Mouse (Mus musculus) MEL (cell line): Measurements from ENCODE around the gene Tigd4. TPM values are rescaled to one million over a fixed set of nuclear protein-coding genes. Genes with fewer than 3 reads are reported as not detected.

Experiments
- DNase-seq: peaks from one replicate; pipeline ENCODE4 v3.0.0; 2011; ENCODE audit warnings: low read depth, low spot score
- H3K27ac ChIP-seq: 2 replicates; pipeline ENCODE4 v1.5.1; 2012; ENCODE audit warnings: low read depth, mild to moderate bottlenecking, control low read depth, low read length, moderate library complexity; ENCODE audit not compliant: control insufficient read depth
- H3K27me3 ChIP-seq, 2 experiments: fragments of 150-350 bp in 1 of 2; sonication (generic) in 1 of 2; 2 replicates each; pipeline ENCODE4 v1.6.1; 2012; ENCODE audit warnings: low read length in 2 of 2, mild to moderate bottlenecking in 2 of 2, improper control_type of control experiment in 1 of 2, moderate library complexity in 1 of 2; ENCODE audit not compliant: insufficient read depth in 2 of 2, control insufficient read depth in 1 of 2
- H3K36me3 ChIP-seq, 2 experiments: 2 replicates each; pipeline ENCODE4 v1.6.1; 2012 to 2014; ENCODE audit warnings: low read length in 2 of 2, improper control_type of control experiment in 1 of 2, inconsistent platforms in 1 of 2, mild to moderate bottlenecking in 1 of 2; ENCODE audit not compliant: insufficient read depth in 2 of 2, control insufficient read depth in 1 of 2
- H3K4me1 ChIP-seq, 2 experiments: fragments of 150-350 bp in 1 of 2; sonication (generic) in 1 of 2; 2 replicates each; pipeline ENCODE4 v1.6.1; 2012; ENCODE audit warnings: low read length in 2 of 2, improper control_type of control experiment in 1 of 2, mild to moderate bottlenecking in 1 of 2; ENCODE audit not compliant: insufficient read depth in 2 of 2, control insufficient read depth in 1 of 2
- H3K4me3 ChIP-seq, 2 experiments: fragments of 150-350 bp in 1 of 2; sonication (generic) in 1 of 2; 2 replicates each; pipeline ENCODE4 v1.5.1; 2012; ENCODE audit warnings: low read depth in 2 of 2, low read length in 2 of 2, mild to moderate bottlenecking in 2 of 2, moderate library complexity in 2 of 2, control low read depth in 1 of 2, improper control_type of control experiment in 1 of 2; ENCODE audit not compliant: control insufficient read depth in 1 of 2, insufficient read depth in 1 of 2
- H3K79me2 ChIP-seq: 2 replicates; pipeline ENCODE4 v1.6.1; 2012; ENCODE audit warnings: mild to moderate bottlenecking, low read length, moderate library complexity; ENCODE audit not compliant: control insufficient read depth, poor library complexity, insufficient read depth
- H3K9ac ChIP-seq: 2 replicates; pipeline ENCODE4 v1.6.1; 2012; ENCODE audit warnings: low read depth, mild to moderate bottlenecking, control low read depth, low read length, moderate library complexity; ENCODE audit not compliant: control insufficient read depth, poor library complexity, severe bottlenecking
- H3K9me3 ChIP-seq: fragments of 150-350 bp; sonication (generic); replicated peaks from 2 replicates; pipeline ENCODE4 v1.6.1; 2012; ENCODE audit warnings: mild to moderate bottlenecking, low read length, improper control_type of control experiment, moderate library complexity; ENCODE audit not compliant: insufficient read depth
- BHLHE40 ChIP-seq: IDR thresholded peaks from 2 replicates; pipeline ENCODE4 v1.6.1; 2012; ENCODE audit warnings: low read depth, mild to moderate bottlenecking, inconsistent platforms, low read length, improper control_type of control experiment, borderline replicate concordance
- CHD1 ChIP-seq: IDR thresholded peaks from 2 replicates; pipeline ENCODE4 v1.6.1; 2012; ENCODE audit warnings: low read depth, mild to moderate bottlenecking, inconsistent platforms, low read length, improper control_type of control experiment
- E2F4 ChIP-seq: IDR thresholded peaks from 2 replicates; pipeline ENCODE4 v1.6.1; 2011; ENCODE audit warnings: low read depth, low read length, improper control_type of control experiment, borderline replicate concordance
- ETS1 ChIP-seq: IDR thresholded peaks from 2 replicates; pipeline ENCODE4 v1.6.1; 2012; ENCODE audit warnings: low read depth, mild to moderate bottlenecking, inconsistent platforms, low read length, improper control_type of control experiment, moderate library complexity
- HCFC1 ChIP-seq: IDR thresholded peaks from 2 replicates; pipeline ENCODE4 v1.6.1; 2012; ENCODE audit warnings: low read depth, mild to moderate bottlenecking, inconsistent platforms, low read length, improper control_type of control experiment, moderate library complexity
- MAFK ChIP-seq: IDR thresholded peaks from 2 replicates; pipeline ENCODE4 v1.6.1; 2011; ENCODE audit warnings: low read depth, mild to moderate bottlenecking, low read length, improper control_type of control experiment, borderline replicate concordance
- MAX ChIP-seq: IDR thresholded peaks from 2 replicates; pipeline ENCODE4 v1.6.1; 2011; ENCODE audit warnings: low read length, improper control_type of control experiment
- MAZ ChIP-seq: IDR thresholded peaks from 2 replicates; pipeline ENCODE4 v1.6.1; 2012; ENCODE audit warnings: low read depth, mild to moderate bottlenecking, inconsistent platforms, low read length, improper control_type of control experiment
- MEF2A ChIP-seq: IDR thresholded peaks from 2 replicates; pipeline ENCODE4 v1.6.1; 2014; ENCODE audit warnings: low read depth, mild to moderate bottlenecking, inconsistent platforms, low read length, improper control_type of control experiment; ENCODE audit not compliant: poor library complexity, insufficient replicate concordance, severe bottlenecking; ENCODE audit errors: extremely low read depth
- MXI1 ChIP-seq: IDR thresholded peaks from 2 replicates; pipeline ENCODE4 v1.6.1; 2011; ENCODE audit warnings: mild to moderate bottlenecking, low read depth, low read length, improper control_type of control experiment
- MYC ChIP-seq: IDR thresholded peaks from 2 replicates; pipeline ENCODE4 v1.6.1; 2011; ENCODE audit warnings: low read depth, mild to moderate bottlenecking, low read length, improper control_type of control experiment, moderate library complexity
- NRF1 ChIP-seq: IDR thresholded peaks from 2 replicates; pipeline ENCODE4 v1.6.1; 2014; ENCODE audit warnings: low read depth, mild to moderate bottlenecking, inconsistent platforms, low read length, improper control_type of control experiment, moderate library complexity; ENCODE audit not compliant: poor library complexity, insufficient read depth, severe bottlenecking
- POLR2A ChIP-seq, 2 experiments: IDR thresholded peaks; 2 replicates each; pipeline ENCODE4 v1.6.1; 2011 to 2012; ENCODE audit warnings: low read length in 2 of 2, mild to moderate bottlenecking in 2 of 2, control low read depth in 1 of 2, improper control_type of control experiment in 1 of 2, low read depth in 1 of 2, moderate library complexity in 1 of 2; ENCODE audit not compliant: control insufficient read depth in 1 of 2, insufficient read depth in 1 of 2, poor library complexity in 1 of 2
- POLR2AphosphoS2 ChIP-seq: IDR thresholded peaks from 2 replicates; pipeline ENCODE4 v1.6.1; 2011; ENCODE audit warnings: low read length, improper control_type of control experiment
- POLR2AphosphoS5 ChIP-seq: IDR thresholded peaks from 2 replicates; pipeline ENCODE4 v1.6.1; 2012; ENCODE audit warnings: low read depth, borderline replicate concordance, mild to moderate bottlenecking, inconsistent platforms, low read length, moderate library complexity, mixed read lengths
- TAL1 ChIP-seq: IDR thresholded peaks from 2 replicates; pipeline ENCODE4 v1.6.1; 2012; ENCODE audit warnings: mild to moderate bottlenecking, inconsistent platforms, low read length, moderate library complexity, mixed read lengths
- USF1 ChIP-seq: IDR thresholded peaks from 2 replicates; pipeline ENCODE4 v1.6.1; 2014; ENCODE audit warnings: low read depth, mild to moderate bottlenecking, inconsistent platforms, low read length, improper control_type of control experiment, moderate library complexity
- ZC3H11A ChIP-seq: IDR thresholded peaks from 2 replicates; pipeline ENCODE4 v1.6.1; 2012; ENCODE audit warnings: low read depth, mild to moderate bottlenecking, inconsistent platforms, low read length, improper control_type of control experiment
- ZMIZ1 ChIP-seq: IDR thresholded peaks from 2 replicates; pipeline ENCODE4 v1.6.1; 2012; ENCODE audit warnings: low read depth, mild to moderate bottlenecking, inconsistent platforms, low read length, improper control_type of control experiment, moderate library complexity
- ZNF384 ChIP-seq: IDR thresholded peaks from 2 replicates; pipeline ENCODE4 v1.6.1; 2012; ENCODE audit warnings: low read depth, mild to moderate bottlenecking, inconsistent platforms, low read length, improper control_type of control experiment
- polyA plus RNA-seq, 2 experiments: library from polyadenylated mRNA; stranded (reverse) in 1 of 2; unstranded in 1 of 2; fragments of >175 nt in 1 of 2; fragments of >200 nt in 1 of 2; gene quantifications; 2 replicates each; pipeline versions ENCODE4 v1.2.1 to v1.2.4; 2012; ENCODE audit warnings: low replicate concordance in 2 of 2, low read depth in 1 of 2; ENCODE audit not compliant: insufficient read length in 2 of 2, insufficient read depth in 1 of 2, missing spikeins in 1 of 2
- total RNA-seq: library from RNA; depleted of rRNA; stranded (reverse); fragments of 300-350 nt; gene quantifications from 2 replicates; pipeline ENCODE4 v1.2.3, GENCODE M21; 2012

The Tigd4 gene
- total and polyA plus RNA-seq, 3 experiments: not detected

DNA sequence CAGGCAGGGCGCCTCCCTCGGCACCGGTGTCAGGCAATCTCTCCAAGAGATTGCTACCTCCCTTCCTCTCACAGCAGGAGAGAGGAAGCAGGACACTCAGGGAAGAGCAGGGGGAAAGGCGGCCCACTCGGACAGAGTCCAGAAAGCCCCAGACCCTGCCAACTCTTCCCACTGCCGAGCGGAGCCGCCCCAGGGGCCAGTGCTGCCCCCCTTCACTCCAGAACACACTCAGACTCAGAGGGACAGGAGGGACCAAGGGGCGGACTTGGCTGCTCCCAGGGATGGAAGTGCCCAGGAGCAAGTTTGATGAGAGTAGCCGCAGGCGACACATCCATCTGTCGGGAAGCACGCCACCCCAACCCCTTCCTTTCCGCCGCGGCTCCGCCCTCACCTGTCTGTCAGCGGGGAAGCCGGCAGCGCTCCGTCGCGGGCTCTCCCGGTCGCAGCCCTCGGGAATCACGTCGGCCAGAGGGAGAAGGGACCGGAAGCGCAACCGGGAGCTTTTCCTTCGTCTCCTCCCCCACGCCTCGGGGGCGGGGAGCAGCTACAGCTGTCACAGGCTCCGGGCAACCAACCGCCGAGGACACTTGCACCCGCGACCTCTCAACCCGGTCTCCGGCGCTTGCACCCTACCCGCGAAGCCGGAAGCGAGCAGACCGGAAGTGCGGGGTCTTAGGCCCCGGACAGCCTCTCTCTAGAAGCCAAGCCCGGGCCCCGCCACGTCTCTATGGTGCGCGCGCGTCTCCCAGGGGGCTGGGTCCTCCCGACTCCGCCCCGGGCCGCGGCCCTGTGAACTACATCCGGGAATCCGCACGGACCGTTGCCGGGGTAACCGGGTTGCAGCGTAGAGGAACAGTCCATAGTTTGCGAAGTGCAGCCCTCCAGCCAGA lies 11.1 kb upstream of the Tigd4 start, which contains the start of gene Arfip1 (continued):
- TF ChIP-seq MEF2A (no peak), MXI1 (peak; percentile 83), USF1 (no peak), MAZ (0 out of 2 replicates have a peak, but pooled peaks have one; percentile 63), MAX (no peak; the same call in 1 of the 2 replicates), BHLHE40 (no peak), TAL1 (no peak), MAFK (no peak), MYC (no peak), CHD1 (no peak)

DNA sequence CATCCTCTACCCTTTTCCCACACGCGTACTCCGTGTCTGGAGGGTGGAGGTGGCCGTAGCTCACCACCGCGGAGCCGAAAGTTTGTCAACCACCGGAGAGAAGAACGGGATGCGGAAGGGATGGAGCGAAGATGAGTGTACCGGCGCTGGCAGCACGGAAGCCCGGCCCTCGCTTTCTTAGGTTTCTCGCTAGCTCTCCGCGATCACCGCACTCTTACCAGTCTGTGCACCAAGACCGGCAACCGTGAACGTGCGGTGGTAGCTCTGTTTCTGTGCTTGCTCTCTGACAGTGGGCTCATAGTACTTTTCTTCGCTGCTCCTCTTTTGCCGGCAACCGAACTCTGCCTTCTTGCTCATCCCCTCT lies 10.5 kb upstream of the Tigd4 start:
- no peak overlapping the region for H3K27ac ChIP-seq
- H3K27me3 ChIP-seq: peaks cover 0 to 2% of the 10 kb centered on the region in 2 experiments; a peak in 1 of 4 replicates
- peak overlapping the region; percentile 81 to 95 for H3K4me3 ChIP-seq
- peaks cover 3 to 20% of the 10 kb centered on the region in 2 experiments for H3K4me1 ChIP-seq
- peak overlapping the region; percentile 62 for H3K9ac ChIP-seq
- TF ChIP-seq POLR2AphosphoS2 (no peak), POLR2A (IDR thresholded peaks at IDR 0.05; ENCODE audit: control insufficient read depth in 1 of 2, insufficient read depth in 1 of 2, low read depth in 1 of 2, low read length in 2 of 2, poor library complexity in 1 of 2) (no peak), E2F4 (no peak), HCFC1 (no peak), ZMIZ1 (no peak), MXI1 (no peak; the same call in 1 of the 2 replicates), MEF2A (no peak), ZNF384 (no peak), ZC3H11A (no peak), BHLHE40 (no peak), ETS1 (no peak), NRF1 (no peak), POLR2AphosphoS5 (no peak), USF1 (no peak)
- TF ChIP-seq, all 39 proteins: peak for 0
- no peak for DNase-seq
- Histone ChIP-seq H3K36me3 (peaks cover 0 to 37% of the 10 kb centered on the region in 2 experiments; a peak in 2 of 4 replicates), H3K79me2 (peaks cover 10% of the 10 kb centered on the region), H3K9me3 (no peaks in the 10 kb centered on the region)
